Mouse (Mus musculus) midbrain, embryonic 14.5 days (tissue): ENCODE data around the gene Srsf1. TPM values are rescaled to one million over a fixed set of nuclear protein-coding genes. Genes with fewer than 3 reads are reported as not detected.

Source experiments
- ATAC-seq: fragments of 200-750 bp; cut with Nextera tagmentation; 2 replicates; pipeline ENCODE4 v1.8.0; 2017; ENCODE audit warnings: moderate number of reproducible peaks, moderate library complexity; ENCODE audit not compliant: low FRiP score, low TSS enrichment
- DNase-seq: peaks from one replicate; pipeline ENCODE4 v3.0.0-alpha.2; 2015
- H3K27ac ChIP-seq: fragments of 300-500 bp; sonication (generic); replicated peaks from 2 replicates; pipeline ENCODE4 v1.5.1; 2014; ENCODE audit warnings: mild to moderate bottlenecking, low read depth, low read length, moderate library complexity
- H3K27me3 ChIP-seq: fragments of 300-500 bp; sonication (generic); 2 replicates; pipeline ENCODE4 v1.6.1; 2014; ENCODE audit warnings: low read length, control low read depth, mixed read lengths; ENCODE audit not compliant: control insufficient read depth, insufficient read depth
- H3K36me3 ChIP-seq: fragments of 300-500 bp; sonication (generic); 2 replicates; pipeline ENCODE4 v1.6.1; 2014; ENCODE audit warnings: low read length, control low read depth; ENCODE audit not compliant: control insufficient read depth, insufficient read depth
- H3K4me1 ChIP-seq: fragments of 300-500 bp; sonication (generic); 2 replicates; pipeline ENCODE4 v1.6.1; 2014; ENCODE audit warnings: mild to moderate bottlenecking, antibody characterized with exemption, low read length, control low read depth; ENCODE audit not compliant: control insufficient read depth, insufficient read depth
- H3K4me2 ChIP-seq: fragments of 300-500 bp; sonication (generic); 2 replicates; pipeline ENCODE4 v1.6.1; 2014; ENCODE audit warnings: mild to moderate bottlenecking, low read length, moderate library complexity
- H3K4me3 ChIP-seq: fragments of 300-500 bp; sonication (generic); replicated peaks from 2 replicates; pipeline ENCODE4 v1.5.1; 2014; ENCODE audit warnings: low read depth, low read length
- H3K9ac ChIP-seq: fragments of 300-500 bp; sonication (generic); replicated peaks from 2 replicates; pipeline ENCODE4 v1.6.1; 2014; ENCODE audit warnings: mild to moderate bottlenecking, low read length, moderate library complexity
- H3K9me3 ChIP-seq: fragments of 300-500 bp; sonication (generic); 2 replicates; pipeline ENCODE4 v1.6.1; 2016; ENCODE audit warnings: low read length, control low read depth, mixed read lengths; ENCODE audit not compliant: control insufficient read depth
- WGBS: fragments of 180-500 bp; shearing (Covaris S2); extraction: QIAGEN DNeasy Blood & Tissue Kit; methylation state at CpG from one replicate; pipeline ENCODE4 v1.1.7; 2014; 5-methylcytosine and 5-hydroxymethylcytosine counted together
- polyA plus RNA-seq: library from polyadenylated mRNA; unstranded; fragments of >200 nt; fragmentation: Nextera tagmentation; extraction: Ambion mirVana; gene quantifications from 2 replicates; pipeline ENCODE4 v1.2.1, GENCODE M21; 2014

The Srsf1 gene
- polyA plus RNA-seq, 1 experiment from 2014 or later, result 342 TPM

- WGBS, result 14% methylated on average over 4 of the region's 4 CpGs
- Histone ChIP-seq H3K9me3 (no peaks in the 10 kb centered on the region), H3K27me3 (peaks cover 4% of the 10 kb centered on the region; the same call in 1 of the 2 replicates), H3K4me2 (peak overlapping the region; percentile 79), H3K4me1 (peaks cover 26% of the 10 kb centered on the region), H3K4me3 (no peak overlapping the region), H3K27ac (no peak overlapping the region), H3K9ac (no peak overlapping the region; the same call in 1 of the 2 replicates), H3K36me3 (no peaks in the 10 kb centered on the region)
- ATAC-seq (no peak), DNase-seq (no peak)
Measured at GRCm38 (mm10) chr11:88097173-88097572, 50.0 kb downstream of the Srsf1 start.

- no peaks in the 10 kb centered on the region for H3K36me3 ChIP-seq
- peaks cover 4% of the 10 kb centered on the region; the same call in 1 of the 2 replicates for H3K27me3 ChIP-seq
- peak within 1 kb of the TSS; percentile 79 for H3K4me2 ChIP-seq
- ATAC-seq (no peak), DNase-seq (no peak)
- H3K27ac ChIP-seq, result peak within 1 kb of the TSS; percentile 86
- WGBS, result 18% methylated on average over 17 of the region's 17 CpGs
- H3K4me3 ChIP-seq, result peak within 1 kb of the TSS; percentile 84
- H3K9me3 ChIP-seq, result no peaks in the 10 kb centered on the region
- peaks cover 26% of the 10 kb centered on the region for H3K4me1 ChIP-seq
- peak within 1 kb of the TSS; percentile 97 for H3K9ac ChIP-seq
Measured at GRCm38 (mm10) chr11:88098021-88098729, 51.0 kb downstream of the Srsf1 start, which contains the start of gene Cuedc1. TSS of gene Cuedc1 (plus strand) at chr11:88098058.

GRCm38 (mm10) chr11:88098787-88099598, 51.8 kb downstream of the Srsf1 start:
- H3K9me3 ChIP-seq, result no peaks in the 10 kb centered on the region

DNA sequence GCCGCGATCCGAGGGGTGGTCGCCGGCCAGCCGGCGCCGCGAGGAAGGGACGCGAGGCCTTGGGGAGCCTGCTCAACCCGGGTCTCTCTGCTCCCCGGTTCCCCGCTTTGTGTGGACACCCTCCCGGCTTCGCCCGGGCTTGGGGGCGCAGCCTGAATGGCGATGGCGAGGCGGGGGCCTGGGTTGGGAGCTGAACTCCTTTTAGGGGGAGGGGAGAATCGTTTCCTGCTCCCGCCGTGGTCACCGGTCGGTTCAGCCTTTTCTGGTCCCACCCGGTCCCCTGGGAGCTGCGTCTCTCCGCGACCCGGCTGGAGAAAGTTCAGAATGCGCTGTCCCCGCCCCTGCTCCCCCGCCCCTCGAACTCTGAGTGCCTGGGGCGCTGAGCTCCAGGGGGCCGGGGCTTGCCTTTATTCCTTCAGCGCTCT, 52.4 kb downstream of the Srsf1 start:
- peak; percentile 43; the same call in 1 of the 2 replicates for ATAC-seq
- H3K4me3 ChIP-seq, result peak overlapping the region; percentile 84
- peaks cover 4% of the 10 kb centered on the region; the same call in 1 of the 2 replicates for H3K27me3 ChIP-seq
- H3K4me1 ChIP-seq, result peaks cover 26% of the 10 kb centered on the region
- H3K9me3 ChIP-seq, result no peaks in the 10 kb centered on the region
- WGBS, result under 1% methylated on average over 38 of the region's 38 CpGs
- peak overlapping the region; percentile 86 for H3K27ac ChIP-seq
- peak overlapping the region; percentile 79 for H3K4me2 ChIP-seq
- no peaks in the 10 kb centered on the region for H3K36me3 ChIP-seq
- DNase-seq, result peak; percentile 81
- peak overlapping the region; percentile 97 for H3K9ac ChIP-seq

More at GRCm38 (mm10) chr11:88098787-88099598, 51.8 kb downstream of the Srsf1 start:
- no peaks in the 10 kb centered on the region for H3K36me3 ChIP-seq
- peaks cover 4% of the 10 kb centered on the region; the same call in 1 of the 2 replicates for H3K27me3 ChIP-seq
- peaks cover 26% of the 10 kb centered on the region for H3K4me1 ChIP-seq
- H3K27ac ChIP-seq, result peak overlapping the region; percentile 86
- H3K9ac ChIP-seq, result peak overlapping the region; percentile 97
- ATAC-seq (peak; percentile 80), DNase-seq (peak; percentile 89)
- H3K4me2 ChIP-seq, result peak overlapping the region; percentile 79
- WGBS, result 1% methylated on average over 95 of the region's 95 CpGs
- H3K4me3 ChIP-seq, result peak overlapping the region; percentile 84

DNA sequence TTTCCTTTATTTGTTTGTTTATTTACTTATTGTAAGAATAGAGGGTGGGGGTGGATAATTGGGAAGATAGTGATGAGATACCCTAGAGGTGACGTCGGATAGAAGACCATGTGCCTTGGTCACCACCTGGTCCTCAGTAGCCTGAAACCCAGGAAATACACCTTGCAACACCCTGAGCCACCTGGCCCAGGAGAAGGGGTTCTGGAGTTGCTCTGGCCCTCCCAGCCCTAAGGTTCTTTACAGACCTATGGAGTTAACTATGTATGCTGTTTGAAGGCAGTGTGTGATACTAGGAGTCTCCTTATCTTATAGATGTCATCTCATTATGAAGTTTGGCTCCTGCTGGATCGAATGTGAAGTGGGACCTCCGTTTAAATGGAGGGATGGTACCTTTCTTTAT, 53.0 kb downstream of the Srsf1 start:
- H3K9me3 ChIP-seq, result no peaks in the 10 kb centered on the region
- H3K36me3 ChIP-seq, result no peaks in the 10 kb centered on the region
- H3K4me1 ChIP-seq, result peaks cover 26% of the 10 kb centered on the region
- ATAC-seq, result no peak
- H3K4me2 ChIP-seq, result peak overlapping the region; percentile 79
- H3K27ac ChIP-seq, result no peak overlapping the region
- peak overlapping the region; percentile 97; the same call in 1 of the 2 replicates for H3K9ac ChIP-seq
- H3K4me3 ChIP-seq, result peak overlapping the region; percentile 84
- DNase-seq, result no peak
- WGBS, result 34% methylated on average over 4 of the region's 4 CpGs
- peaks cover 4% of the 10 kb centered on the region; the same call in 1 of the 2 replicates for H3K27me3 ChIP-seq

Other genes with a start within 250 kb of the Srsf1 start
- gene Lpo, start 219.1 kb upstream of the Srsf1 start, polyA plus RNA-seq, result 1.3 and 1.7 TPM in 2 replicates
- gene Mks1, start 194.2 kb upstream of the Srsf1 start, polyA plus RNA-seq, result 9.8 and 12.6 TPM in 2 replicates
- gene Epx, start 171.8 kb upstream of the Srsf1 start, polyA plus RNA-seq, result 0.22 TPM in 1 of 2 replicates, not detected in the other
- gene Olfr462, start 155.1 kb upstream of the Srsf1 start, polyA plus RNA-seq, result not detected in 2 replicates
- not detected in 2 replicates for gene Olfr463, start 150.0 kb upstream of the Srsf1 start, polyA plus RNA-seq
- gene Olfr464, start 126.4 kb upstream of the Srsf1 start, polyA plus RNA-seq, result 0.18 and 0.26 TPM in 2 replicates
- gene Dynll2, start 59.8 kb upstream of the Srsf1 start, polyA plus RNA-seq, result 28.3 and 46.5 TPM in 2 replicates
- gene Vezf1, start 20.9 kb downstream of the Srsf1 start, polyA plus RNA-seq, result 58.9 and 69.9 TPM in 2 replicates
- gene Cuedc1, start 50.7 kb downstream of the Srsf1 start, polyA plus RNA-seq, result 29.6 and 31.1 TPM in 2 replicates
- 67.9 and 70.0 TPM in 2 replicates for gene Mrps23, start 157.0 kb downstream of the Srsf1 start, polyA plus RNA-seq
- gene Ccdc182, start 246.7 kb downstream of the Srsf1 start, polyA plus RNA-seq, result 0.30 and 0.59 TPM in 2 replicates